Mouse (Mus musculus) hematopoietic stem cell, adult 5-6 weeks (primary cell): Measurements from ENCODE around the gene Parm1. TPM values are rescaled to one million over a fixed set of nuclear protein-coding genes. Genes with fewer than 3 reads are reported as not detected.

Source experiments
- ATAC-seq, 2 experiments: fragments of 125-278 bp in 1 of 2; replicated peaks in 1 of 2; 2 replicates each; pipeline ENCODE4 v1.8.0; 2016 to 2017; ENCODE audit warnings: inconsistent platforms in 2 of 2, mild to moderate bottlenecking in 2 of 2, moderate number of reproducible peaks in 2 of 2, low read depth in 1 of 2, moderate TSS enrichment in 1 of 2; ENCODE audit not compliant: low FRiP score in 2 of 2, poor library complexity in 2 of 2, severe bottlenecking in 2 of 2, insufficient read depth in 1 of 2, low TSS enrichment in 1 of 2
- total RNA-seq: library from RNA; stranded (forward); fragments of 172-1452, 232-1000 nt; gene quantifications from 2 replicates; pipeline ENCODE4 v1.2.3, GENCODE M21; 2017

The Parm1 gene
- total RNA-seq, 1 experiment from 2014 or later: 0.99 TPM

- ATAC-seq: no peak
These were observed 45.1 kb downstream of the Parm1 start for GRCm38 (mm10) chr5:91562486-91562885.

GRCm38 (mm10) chr5:91564054-91564453 lies 46.6 kb downstream of the Parm1 start:
- 0 out of 4 replicates have a peak, but pooled peaks have one; percentile 25 to 42 for ATAC-seq

GRCm38 (mm10) chr5:91565458-91565857 lies 48.0 kb downstream of the Parm1 start:
- ATAC-seq: no peak

- no peak for ATAC-seq
These were observed 49.2 kb downstream of the Parm1 start for GRCm38 (mm10) chr5:91566591-91566990.

GRCm38 (mm10) chr5:91574211-91574610 lies 56.8 kb downstream of the Parm1 start:
- no peak for ATAC-seq

GRCm38 (mm10) chr5:91578924-91579323 lies 61.5 kb downstream of the Parm1 start:
- ATAC-seq: no peak

GRCm38 (mm10) chr5:91581799-91582198 lies 64.4 kb downstream of the Parm1 start:
- ATAC-seq: no peak

GRCm38 (mm10) chr5:91586206-91586605 lies 68.8 kb downstream of the Parm1 start:
- ATAC-seq: no peak

GRCm38 (mm10) chr5:91594083-91594482 lies 76.7 kb downstream of the Parm1 start:
- ATAC-seq: peak; percentile 87 to 92

GRCm38 (mm10) chr5:91597216-91597615 lies 79.8 kb downstream of the Parm1 start:
- no peak for ATAC-seq

GRCm38 (mm10) chr5:91599801-91600200 lies 82.4 kb downstream of the Parm1 start:
- ATAC-seq: no peak

GRCm38 (mm10) chr5:91603347-91603746 lies 85.9 kb downstream of the Parm1 start:
- ATAC-seq: no peak

- no peak for ATAC-seq
These were observed 86.5 kb downstream of the Parm1 start for GRCm38 (mm10) chr5:91603787-91604439.

GRCm38 (mm10) chr5:91607234-91607633 lies 89.8 kb downstream of the Parm1 start:
- ATAC-seq: no peak

GRCm38 (mm10) chr5:91607841-91608240 lies 90.4 kb downstream of the Parm1 start:
- no peak for ATAC-seq

GRCm38 (mm10) chr5:91609041-91609440 lies 91.6 kb downstream of the Parm1 start:
- no peak for ATAC-seq

GRCm38 (mm10) chr5:91609511-91610300 lies 92.3 kb downstream of the Parm1 start:
- ATAC-seq: no peak; a peak in 1 of 4 replicates

GRCm38 (mm10) chr5:91610499-91610898 lies 93.1 kb downstream of the Parm1 start:
- peak in 1 of 2 experiments; percentile 52; a peak in 1 of 4 replicates for ATAC-seq

GRCm38 (mm10) chr5:91611589-91611988 lies 94.2 kb downstream of the Parm1 start:
- ATAC-seq: no peak
